Mouse (Mus musculus): Measurements from ENCODE around the gene Fcrl6. TPM values are rescaled to one million over a fixed set of nuclear protein-coding genes. Genes with fewer than 3 reads are reported as not detected.

Fcrl6 gene
- polyA plus RNA-seq (2014; fragmentation: Nextera tagmentation; extraction: Ambion mirVana) = 0.17 and 0.21 TPM in 2 replicates

- H3K27ac ChIP-seq (ENCODE audit: low read depth, low read length) = no peak within 1 kb of the TSS
- WGBS = 100% methylated on average over 1 of the region's 1 CpGs
- no peak within 1 kb of the TSS for H3K9ac ChIP-seq (replicated peaks; ENCODE audit: low read depth, low read length)
- H3K4me2 ChIP-seq (ENCODE audit: low read depth, low read length) = no peak within 1 kb of the TSS
- no peak within 1 kb of the TSS for H3K4me3 ChIP-seq (ENCODE audit: low read depth, low read length)
- H3K9me3 ChIP-seq (ENCODE audit: control insufficient read depth, low read length) = no peaks in the 10 kb centered on the region
- no peak for ATAC-seq (ENCODE audit: low read depth)
- H3K27me3 ChIP-seq (ENCODE audit: control insufficient read depth, insufficient read depth, low read length) = no peaks in the 10 kb centered on the region
- no peaks in the 10 kb centered on the region for H3K4me1 ChIP-seq (ENCODE audit: control insufficient read depth, insufficient read depth, low read length)
- no peaks in the 10 kb centered on the region for H3K36me3 ChIP-seq (ENCODE audit: control insufficient read depth, insufficient read depth, low read length)
These were observed at the start of gene Fcrl6 for GRCm38 (mm10) chr1:172602326-172602725. TSS of gene Fcrl6 (minus strand) at chr1:172602551.

- no peak overlapping the region for H3K4me2 ChIP-seq (ENCODE audit: low read depth, low read length)
- ATAC-seq (ENCODE audit: low read depth) = no peak
- no peak overlapping the region for H3K4me3 ChIP-seq (ENCODE audit: low read depth, low read length)
- no peaks in the 10 kb centered on the region for H3K9me3 ChIP-seq (ENCODE audit: control insufficient read depth, low read length)
- no peak overlapping the region for H3K27ac ChIP-seq (ENCODE audit: low read depth, low read length)
- no peaks in the 10 kb centered on the region for H3K27me3 ChIP-seq (ENCODE audit: control insufficient read depth, insufficient read depth, low read length)
- H3K4me1 ChIP-seq (ENCODE audit: control insufficient read depth, insufficient read depth, low read length) = no peaks in the 10 kb centered on the region
- no peak overlapping the region for H3K9ac ChIP-seq (replicated peaks; ENCODE audit: low read depth, low read length)
- no peaks in the 10 kb centered on the region for H3K36me3 ChIP-seq (ENCODE audit: control insufficient read depth, insufficient read depth, low read length)
- WGBS = 78% methylated on average over 10 of the region's 10 CpGs
These were observed 49.1 kb upstream of the Fcrl6 start for GRCm38 (mm10) chr1:172651288-172651987.

GRCm38 (mm10) chr1:172650519-172651287, 48.4 kb upstream of the Fcrl6 start:
- 64% methylated on average over 8 of the region's 8 CpGs for WGBS
- Histone ChIP-seq H3K4me1 (ENCODE audit: control insufficient read depth, insufficient read depth, low read length) (no peaks in the 10 kb centered on the region), H3K9me3 (ENCODE audit: control insufficient read depth, low read length) (no peaks in the 10 kb centered on the region), H3K27ac (ENCODE audit: low read depth, low read length) (no peak overlapping the region), H3K4me3 (ENCODE audit: low read depth, low read length) (no peak overlapping the region), H3K36me3 (ENCODE audit: control insufficient read depth, insufficient read depth, low read length) (no peaks in the 10 kb centered on the region), H3K4me2 (ENCODE audit: low read depth, low read length) (no peak overlapping the region), H3K27me3 (ENCODE audit: control insufficient read depth, insufficient read depth, low read length) (no peaks in the 10 kb centered on the region), H3K9ac (replicated peaks; ENCODE audit: low read depth, low read length) (no peak overlapping the region)
- no peak for ATAC-seq (ENCODE audit: low read depth)

- no peaks in the 10 kb centered on the region for H3K4me1 ChIP-seq (ENCODE audit: control insufficient read depth, insufficient read depth, low read length)
- no peaks in the 10 kb centered on the region for H3K9me3 ChIP-seq (ENCODE audit: control insufficient read depth, low read length)
- no peak for ATAC-seq (ENCODE audit: low read depth)
- H3K27me3 ChIP-seq (ENCODE audit: control insufficient read depth, insufficient read depth, low read length) = no peaks in the 10 kb centered on the region
- H3K4me2 ChIP-seq (ENCODE audit: low read depth, low read length) = no peak overlapping the region
- 91% methylated on average over 9 of the region's 9 CpGs for WGBS
- H3K27ac ChIP-seq (ENCODE audit: low read depth, low read length) = no peak overlapping the region
- H3K9ac ChIP-seq (replicated peaks; ENCODE audit: low read depth, low read length) = no peak overlapping the region
- no peak overlapping the region for H3K4me3 ChIP-seq (ENCODE audit: low read depth, low read length)
- H3K36me3 ChIP-seq (ENCODE audit: control insufficient read depth, insufficient read depth, low read length) = no peaks in the 10 kb centered on the region
These were observed 47.0 kb upstream of the Fcrl6 start for GRCm38 (mm10) chr1:172649396-172649795.

GRCm38 (mm10) chr1:172647236-172647635, 44.9 kb upstream of the Fcrl6 start:
- no peak for ATAC-seq (ENCODE audit: low read depth)
- Histone ChIP-seq H3K4me1 (ENCODE audit: control insufficient read depth, insufficient read depth, low read length) (no peaks in the 10 kb centered on the region), H3K36me3 (ENCODE audit: control insufficient read depth, insufficient read depth, low read length) (no peaks in the 10 kb centered on the region), H3K9ac (replicated peaks; ENCODE audit: low read depth, low read length) (no peak overlapping the region), H3K27me3 (ENCODE audit: control insufficient read depth, insufficient read depth, low read length) (no peaks in the 10 kb centered on the region), H3K4me3 (ENCODE audit: low read depth, low read length) (no peak overlapping the region), H3K9me3 (ENCODE audit: control insufficient read depth, low read length) (no peaks in the 10 kb centered on the region), H3K27ac (ENCODE audit: low read depth, low read length) (no peak overlapping the region), H3K4me2 (ENCODE audit: low read depth, low read length) (no peak overlapping the region)
- WGBS = 72% methylated on average over 4 of the region's 4 CpGs

GRCm38 (mm10) chr1:172638781-172639180, 36.4 kb upstream of the Fcrl6 start:
- H3K36me3 ChIP-seq (ENCODE audit: control insufficient read depth, insufficient read depth, low read length) = no peaks in the 10 kb centered on the region
- no peaks in the 10 kb centered on the region for H3K4me1 ChIP-seq (ENCODE audit: control insufficient read depth, insufficient read depth, low read length)
- H3K27me3 ChIP-seq (ENCODE audit: control insufficient read depth, insufficient read depth, low read length) = no peaks in the 10 kb centered on the region
- no peak for ATAC-seq (ENCODE audit: low read depth)
- H3K4me3 ChIP-seq (ENCODE audit: low read depth, low read length) = no peak overlapping the region
- H3K9ac ChIP-seq (replicated peaks; ENCODE audit: low read depth, low read length) = no peak overlapping the region
- whole genome bisulfite sequencing = 65% methylated on average over 2 of the region's 2 CpGs
- no peak overlapping the region for H3K4me2 ChIP-seq (ENCODE audit: low read depth, low read length)
- H3K9me3 ChIP-seq (ENCODE audit: control insufficient read depth, low read length) = no peaks in the 10 kb centered on the region
- H3K27ac ChIP-seq (ENCODE audit: low read depth, low read length) = no peak overlapping the region

- H3K4me3 ChIP-seq (ENCODE audit: low read depth, low read length) = no peak overlapping the region
- H3K27me3 ChIP-seq (ENCODE audit: control insufficient read depth, insufficient read depth, low read length) = no peaks in the 10 kb centered on the region
- no peaks in the 10 kb centered on the region for H3K36me3 ChIP-seq (ENCODE audit: control insufficient read depth, insufficient read depth, low read length)
- ATAC-seq (ENCODE audit: low read depth) = no peak
- 58% methylated on average over 4 of the region's 4 CpGs for WGBS
- H3K27ac ChIP-seq (ENCODE audit: low read depth, low read length) = no peak overlapping the region
- H3K9me3 ChIP-seq (ENCODE audit: control insufficient read depth, low read length) = no peaks in the 10 kb centered on the region
- no peak overlapping the region for H3K4me2 ChIP-seq (ENCODE audit: low read depth, low read length)
- no peaks in the 10 kb centered on the region for H3K4me1 ChIP-seq (ENCODE audit: control insufficient read depth, insufficient read depth, low read length)
- H3K9ac ChIP-seq (replicated peaks; ENCODE audit: low read depth, low read length) = no peak overlapping the region
These were observed 35.5 kb upstream of the Fcrl6 start for GRCm38 (mm10) chr1:172637801-172638200.

- WGBS = 86% methylated on average over 5 of the region's 5 CpGs
- no peak for ATAC-seq (ENCODE audit: low read depth)
- H3K4me3 ChIP-seq (ENCODE audit: low read depth, low read length) = no peak overlapping the region
These were observed 33.9 kb upstream of the Fcrl6 start for GRCm38 (mm10) chr1:172636266-172636665.

GRCm38 (mm10) chr1:172635258-172635657, 32.9 kb upstream of the Fcrl6 start:
- no peak for ATAC-seq (ENCODE audit: low read depth)
- H3K27me3 ChIP-seq (ENCODE audit: control insufficient read depth, insufficient read depth, low read length) = no peaks in the 10 kb centered on the region
- H3K36me3 ChIP-seq (ENCODE audit: control insufficient read depth, insufficient read depth, low read length) = no peaks in the 10 kb centered on the region
- no peaks in the 10 kb centered on the region for H3K9me3 ChIP-seq (ENCODE audit: control insufficient read depth, low read length)
- H3K4me1 ChIP-seq (ENCODE audit: control insufficient read depth, insufficient read depth, low read length) = no peaks in the 10 kb centered on the region
- H3K27ac ChIP-seq (ENCODE audit: low read depth, low read length) = no peak overlapping the region
- H3K4me2 ChIP-seq (ENCODE audit: low read depth, low read length) = no peak overlapping the region
- H3K9ac ChIP-seq (replicated peaks; ENCODE audit: low read depth, low read length) = no peak overlapping the region
- no peak overlapping the region for H3K4me3 ChIP-seq (ENCODE audit: low read depth, low read length)
- 48% methylated on average over 4 of the region's 4 CpGs for WGBS

More at GRCm38 (mm10) chr1:172636266-172636665, 33.9 kb upstream of the Fcrl6 start:
- H3K27ac ChIP-seq (ENCODE audit: low read depth, low read length) = no peak overlapping the region
- no peaks in the 10 kb centered on the region for H3K4me1 ChIP-seq (ENCODE audit: control insufficient read depth, insufficient read depth, low read length)
- H3K36me3 ChIP-seq (ENCODE audit: control insufficient read depth, insufficient read depth, low read length) = no peaks in the 10 kb centered on the region
- H3K9ac ChIP-seq (replicated peaks; ENCODE audit: low read depth, low read length) = no peak overlapping the region
- H3K27me3 ChIP-seq (ENCODE audit: control insufficient read depth, insufficient read depth, low read length) = no peaks in the 10 kb centered on the region
- H3K9me3 ChIP-seq (ENCODE audit: control insufficient read depth, low read length) = no peaks in the 10 kb centered on the region
- H3K4me2 ChIP-seq (ENCODE audit: low read depth, low read length) = no peak overlapping the region

All from neural tube, embryonic 14.5 days (tissue).